Mouse (Mus musculus): ENCODE results near the gene Strn4. TPM values are rescaled to one million over a fixed set of nuclear protein-coding genes. Genes with fewer than 3 reads are reported as not detected.

Strn4 gene
- 149 and 152 TPM in 2 replicates for polyA plus RNA-seq (2016; fragmentation: Nextera tagmentation; extraction: Ambion mirVana)

DNA sequence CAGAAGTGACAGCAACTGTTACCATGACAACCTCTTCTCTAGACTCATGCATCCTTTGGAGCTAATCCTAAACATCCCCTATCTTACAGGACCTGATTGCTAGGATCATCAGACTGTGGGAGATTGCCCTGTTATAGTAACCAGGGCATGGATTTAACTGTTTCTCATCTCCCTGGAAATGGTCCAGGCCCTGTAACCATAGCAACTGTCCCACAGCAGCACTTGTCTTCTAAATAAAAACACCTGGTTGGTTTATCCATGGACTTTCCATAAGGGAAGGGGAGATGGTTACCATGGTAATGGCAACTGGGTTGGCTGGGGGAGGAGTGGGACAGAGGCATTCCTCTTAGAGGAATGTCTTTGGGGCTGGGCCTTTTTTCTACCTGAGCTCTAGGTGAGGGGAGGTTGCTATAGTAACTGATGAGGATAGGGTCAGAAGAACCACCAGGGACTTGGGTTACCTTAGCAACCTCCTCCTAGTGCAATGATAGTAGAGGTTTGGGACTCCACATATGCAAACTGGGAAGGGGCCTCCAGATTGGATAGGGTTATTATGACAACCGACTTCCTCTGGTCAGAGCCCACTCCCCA lies at the start of gene Strn4:
Gene Strn4 (plus strand): TSS at position 539 of the 591 bp plus-strand sequence.
- Histone ChIP-seq H3K27me3 (peaks cover 21% of the 10 kb centered on the region), H3K4me2 (replicated peaks) (peak within 1 kb of the TSS; percentile 93), H3K4me3 (peak within 1 kb of the TSS; percentile 95), H3K9me3 (no peaks in the 10 kb centered on the region), H3K27ac (peak within 1 kb of the TSS; percentile 99), H3K9ac (peak within 1 kb of the TSS; percentile 100), H3K36me3 (peaks cover 13% of the 10 kb centered on the region; the same call in 1 of the 2 replicates), H3K4me1 (peaks cover 55% of the 10 kb centered on the region)
- ATAC-seq (ENCODE audit: insufficient number of reproducible peaks, insufficient read depth, low FRiP score, low TSS enrichment): peak; percentile 54
- WGBS: 0% methylated on average over 1 of the region's 1 CpGs

DNA sequence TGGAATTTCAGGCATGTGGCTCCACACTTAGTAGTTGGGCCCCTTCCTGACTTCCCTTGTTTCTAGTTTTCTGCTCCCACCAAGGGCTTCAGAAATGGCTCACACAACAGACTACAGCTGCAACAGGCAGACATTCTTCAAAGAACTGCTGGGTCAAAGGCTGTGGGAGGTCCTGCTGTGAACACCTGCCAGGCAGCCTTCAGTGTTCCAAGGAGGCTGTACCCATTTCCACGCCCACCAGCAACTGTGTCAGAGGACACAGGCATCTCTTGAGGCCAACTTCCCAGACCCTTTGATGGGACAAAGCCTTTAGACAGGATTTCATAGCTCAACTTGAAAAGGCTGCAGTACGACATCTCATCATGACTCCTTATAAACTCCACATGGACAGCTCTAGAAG lies 49.2 kb upstream of the Strn4 start:
- no peaks in the 10 kb centered on the region for H3K27me3 ChIP-seq
- no peaks in the 10 kb centered on the region for H3K36me3 ChIP-seq
- H3K9me3 ChIP-seq: no peaks in the 10 kb centered on the region
- H3K4me2 ChIP-seq (replicated peaks): no peak overlapping the region
- H3K27ac ChIP-seq: no peak overlapping the region
- peaks cover 9% of the 10 kb centered on the region for H3K4me1 ChIP-seq
- no peak for ATAC-seq (ENCODE audit: insufficient number of reproducible peaks, insufficient read depth, low FRiP score, low TSS enrichment)
- no peak overlapping the region for H3K4me3 ChIP-seq
- H3K9ac ChIP-seq: no peak overlapping the region
- WGBS: 45% methylated on average over 2 of the region's 2 CpGs

DNA sequence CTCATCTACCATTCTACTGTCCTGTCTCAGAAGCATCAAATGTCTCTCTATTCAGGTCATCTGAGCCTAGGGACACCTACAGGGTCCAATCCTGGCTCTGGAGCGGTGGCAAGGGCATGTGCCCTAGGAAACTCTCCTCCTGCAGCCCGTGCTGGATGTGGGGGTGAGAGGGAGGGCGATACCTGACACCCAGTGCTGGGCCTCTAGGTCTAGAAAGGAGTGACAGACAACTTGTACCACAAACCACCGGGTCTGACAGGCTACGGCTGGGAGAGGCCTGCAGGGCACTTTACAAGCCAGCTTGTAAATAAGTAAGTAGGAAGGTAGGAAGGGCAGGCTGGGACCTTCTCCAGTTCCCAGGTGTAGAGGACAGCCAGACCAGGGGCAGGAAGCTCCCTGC lies 39.8 kb upstream of the Strn4 start:
- 38% methylated on average over 5 of the region's 5 CpGs for WGBS
- Histone ChIP-seq H3K4me3 (no peak overlapping the region), H3K27ac (no peak overlapping the region), H3K36me3 (no peaks in the 10 kb centered on the region), H3K27me3 (no peaks in the 10 kb centered on the region), H3K9me3 (0 out of 2 replicates have a peak, but pooled peaks cover 4% of the 10 kb centered on the region), H3K9ac (no peak overlapping the region), H3K4me2 (replicated peaks) (no peak overlapping the region), H3K4me1 (no peaks in the 10 kb centered on the region)
- no peak for ATAC-seq (ENCODE audit: insufficient number of reproducible peaks, insufficient read depth, low FRiP score, low TSS enrichment)

DNA sequence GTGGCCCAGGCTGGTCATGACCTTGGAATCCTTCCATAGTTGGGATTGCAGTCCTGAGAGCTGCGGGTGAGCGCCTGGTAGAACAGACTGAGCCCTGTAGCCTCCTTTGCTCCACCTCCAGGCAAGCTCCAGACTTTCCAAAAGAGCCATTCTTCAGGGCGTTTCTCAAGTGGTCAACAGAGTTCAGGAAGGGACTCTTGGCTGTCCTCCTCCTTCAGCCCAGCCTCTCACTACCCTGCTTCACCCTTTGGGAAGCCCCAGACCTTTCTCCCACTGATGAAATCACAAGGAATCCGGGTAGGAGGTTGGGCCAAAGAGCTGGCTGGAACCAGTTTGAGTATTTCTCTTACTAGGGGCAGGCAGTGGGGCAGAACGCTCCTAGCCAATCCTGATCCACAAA lies 35.6 kb upstream of the Strn4 start:
- no peak overlapping the region for H3K4me3 ChIP-seq
- H3K9me3 ChIP-seq: no peaks in the 10 kb centered on the region
- 0 out of 2 replicates have a peak, but pooled peaks cover 4% of the 10 kb centered on the region for H3K36me3 ChIP-seq
- H3K27ac ChIP-seq: no peak overlapping the region
- H3K27me3 ChIP-seq: no peaks in the 10 kb centered on the region
- no peak overlapping the region for H3K9ac ChIP-seq
- WGBS: 76% methylated on average over 5 of the region's 5 CpGs
- H3K4me1 ChIP-seq: peaks cover 23% of the 10 kb centered on the region
- no peak for ATAC-seq (ENCODE audit: insufficient number of reproducible peaks, insufficient read depth, low FRiP score, low TSS enrichment)
- no peak overlapping the region for H3K4me2 ChIP-seq (replicated peaks)

DNA sequence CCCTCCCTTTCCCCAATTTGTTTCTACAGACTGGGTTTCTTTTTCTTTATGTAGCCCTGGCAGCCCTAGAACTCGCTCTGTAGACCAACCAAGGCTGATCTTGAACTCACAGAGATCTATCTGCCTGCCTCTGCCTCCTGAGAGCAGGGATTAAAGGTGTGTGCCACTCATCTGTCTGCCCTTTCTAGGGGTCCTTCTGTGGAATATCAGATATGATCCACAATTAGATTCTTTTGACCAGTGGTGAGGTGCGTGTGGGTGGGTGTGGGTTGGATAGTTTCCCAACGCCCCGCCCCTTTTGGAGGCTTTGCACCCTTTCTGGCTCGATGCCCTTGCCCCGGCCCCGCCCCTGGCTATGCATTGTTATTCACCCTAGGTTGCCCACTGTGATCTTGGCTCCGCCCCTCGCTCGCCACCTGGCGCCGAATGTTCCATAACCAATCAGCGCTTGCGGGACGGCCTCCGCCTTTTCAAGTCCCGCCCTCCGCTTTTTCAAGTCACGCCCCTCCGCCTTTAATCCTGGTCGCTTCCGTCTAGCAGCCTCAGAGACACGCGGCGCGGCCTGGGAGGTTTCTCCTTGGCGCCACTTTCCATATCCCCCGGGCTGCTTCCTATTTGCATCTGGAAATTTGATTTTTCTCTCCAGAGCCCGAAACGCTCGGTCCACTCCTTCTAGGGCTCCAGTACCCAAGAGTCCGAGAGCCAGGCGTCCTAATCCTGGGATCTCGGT lies 34.7 kb upstream of the Strn4 start, which contains the start of gene Slc1a5:
Gene Slc1a5 (plus strand): TSS at position 516 of the 730 bp plus-strand sequence.
- 3% methylated on average over 34 of the region's 34 CpGs for WGBS
- peak within 1 kb of the TSS; percentile 99 for H3K4me2 ChIP-seq (replicated peaks)
- H3K4me1 ChIP-seq: peaks cover 23% of the 10 kb centered on the region
- no peaks in the 10 kb centered on the region for H3K9me3 ChIP-seq
- H3K9ac ChIP-seq: peak within 1 kb of the TSS; percentile 75
- peak within 1 kb of the TSS; percentile 64; the same call in 1 of the 2 replicates for H3K27ac ChIP-seq
- no peaks in the 10 kb centered on the region for H3K27me3 ChIP-seq
- 0 out of 2 replicates have a peak, but pooled peaks cover 4% of the 10 kb centered on the region for H3K36me3 ChIP-seq
- ATAC-seq (ENCODE audit: insufficient number of reproducible peaks, insufficient read depth, low FRiP score, low TSS enrichment): peak; percentile 64
- H3K4me3 ChIP-seq: peak within 1 kb of the TSS; percentile 68

DNA sequence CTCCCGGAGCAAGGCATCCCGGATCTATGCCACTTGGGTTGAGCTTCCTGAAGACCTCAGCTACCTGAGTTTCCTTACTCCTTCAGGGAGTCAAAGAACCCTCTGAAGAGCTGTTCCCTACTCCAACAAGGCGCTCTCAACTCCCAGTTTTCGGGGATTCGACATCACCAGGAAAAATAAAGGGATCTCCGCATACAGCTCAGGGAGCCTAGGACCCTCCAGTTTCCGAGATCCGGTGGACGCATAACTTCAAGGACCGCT lies 34.2 kb upstream of the Strn4 start:
- H3K9ac ChIP-seq: peak overlapping the region; percentile 75
- H3K4me2 ChIP-seq (replicated peaks): peak overlapping the region; percentile 99
- no peaks in the 10 kb centered on the region for H3K9me3 ChIP-seq
- 0 out of 2 replicates have a peak, but pooled peaks cover 4% of the 10 kb centered on the region for H3K36me3 ChIP-seq
- peaks cover 23% of the 10 kb centered on the region for H3K4me1 ChIP-seq
- peak overlapping the region; percentile 64; the same call in 1 of the 2 replicates for H3K27ac ChIP-seq
- 0 out of 2 replicates have a peak, but pooled peaks have one; percentile 13 for ATAC-seq (ENCODE audit: insufficient number of reproducible peaks, insufficient read depth, low FRiP score, low TSS enrichment)
- whole genome bisulfite sequencing: under 1% methylated on average over 10 of the region's 10 CpGs
- H3K4me3 ChIP-seq: peak overlapping the region; percentile 68
- H3K27me3 ChIP-seq: no peaks in the 10 kb centered on the region

DNA sequence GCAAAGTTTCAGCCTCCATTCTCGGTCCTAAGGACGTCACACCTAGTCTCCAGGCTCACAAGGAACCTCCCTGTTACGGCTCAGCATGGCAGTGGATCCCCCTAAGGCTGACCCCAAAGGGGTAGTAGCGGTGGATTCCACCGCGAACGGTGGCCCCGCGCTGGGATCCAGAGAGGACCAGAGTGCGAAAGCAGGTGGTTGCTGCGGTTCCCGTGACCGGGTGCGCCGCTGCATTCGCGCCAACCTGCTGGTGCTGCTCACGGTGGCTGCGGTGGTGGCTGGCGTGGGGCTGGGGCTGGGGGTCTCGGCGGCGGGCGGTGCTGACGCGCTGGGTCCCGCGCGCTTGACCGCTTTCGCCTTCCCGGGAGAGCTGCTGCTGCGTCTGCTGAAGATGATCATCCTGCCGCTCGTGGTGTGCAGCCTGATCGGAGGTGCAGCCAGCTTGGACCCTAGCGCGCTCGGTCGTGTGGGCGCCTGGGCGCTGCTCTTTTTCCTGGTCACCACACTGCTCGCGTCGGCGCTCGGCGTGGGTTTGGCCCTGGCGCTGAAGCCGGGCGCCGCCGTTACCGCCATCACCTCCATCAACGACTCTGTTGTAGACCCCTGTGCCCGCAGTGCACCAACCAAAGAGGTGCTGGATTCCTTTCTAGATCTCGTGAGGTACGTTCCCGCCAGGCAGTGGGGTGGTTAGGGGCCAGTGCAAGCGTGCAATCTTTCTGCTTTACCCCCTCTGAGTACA lies 33.7 kb upstream of the Strn4 start:
- peak overlapping the region; percentile 75 for H3K9ac ChIP-seq
- H3K4me3 ChIP-seq: peak overlapping the region; percentile 68
- under 1% methylated on average over 60 of the region's 60 CpGs for WGBS
- ATAC-seq (ENCODE audit: insufficient number of reproducible peaks, insufficient read depth, low FRiP score, low TSS enrichment): no peak
- H3K27ac ChIP-seq: 0 out of 2 replicates have a peak overlapping the region, but pooled peaks have one; percentile 64
- H3K36me3 ChIP-seq: 0 out of 2 replicates have a peak, but pooled peaks cover 4% of the 10 kb centered on the region
- no peaks in the 10 kb centered on the region for H3K27me3 ChIP-seq
- H3K4me2 ChIP-seq (replicated peaks): peak overlapping the region; percentile 99
- no peaks in the 10 kb centered on the region for H3K9me3 ChIP-seq
- peaks cover 23% of the 10 kb centered on the region for H3K4me1 ChIP-seq

DNA sequence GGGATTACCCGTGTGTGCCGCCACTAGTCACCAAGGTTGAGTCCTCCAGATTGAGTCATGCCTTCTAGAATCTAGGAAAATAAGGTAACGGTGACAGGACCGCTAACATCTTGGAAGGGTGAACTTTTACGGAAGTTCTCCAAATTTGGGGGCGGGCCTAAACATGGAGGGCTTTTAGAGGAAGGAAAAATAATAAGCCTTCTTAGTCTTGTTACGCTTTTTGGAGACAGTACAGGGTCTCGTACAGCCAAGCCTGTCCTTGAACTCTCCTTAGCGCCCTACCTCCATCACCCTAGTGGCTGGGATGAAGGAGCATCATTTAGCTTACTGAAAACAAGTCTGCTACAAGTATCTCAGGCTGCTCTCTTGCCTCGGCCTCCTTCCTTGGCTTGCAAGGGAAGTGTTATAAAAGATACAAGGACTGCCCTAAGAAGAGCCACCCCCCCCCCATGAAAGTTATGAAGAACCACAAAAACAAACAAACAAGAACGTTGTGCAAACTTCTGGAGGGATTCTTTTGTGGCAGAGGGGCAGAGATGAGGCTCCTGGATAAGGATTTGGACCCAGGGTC lies 33.0 kb upstream of the Strn4 start:
- no peak overlapping the region for H3K27ac ChIP-seq

DNA sequence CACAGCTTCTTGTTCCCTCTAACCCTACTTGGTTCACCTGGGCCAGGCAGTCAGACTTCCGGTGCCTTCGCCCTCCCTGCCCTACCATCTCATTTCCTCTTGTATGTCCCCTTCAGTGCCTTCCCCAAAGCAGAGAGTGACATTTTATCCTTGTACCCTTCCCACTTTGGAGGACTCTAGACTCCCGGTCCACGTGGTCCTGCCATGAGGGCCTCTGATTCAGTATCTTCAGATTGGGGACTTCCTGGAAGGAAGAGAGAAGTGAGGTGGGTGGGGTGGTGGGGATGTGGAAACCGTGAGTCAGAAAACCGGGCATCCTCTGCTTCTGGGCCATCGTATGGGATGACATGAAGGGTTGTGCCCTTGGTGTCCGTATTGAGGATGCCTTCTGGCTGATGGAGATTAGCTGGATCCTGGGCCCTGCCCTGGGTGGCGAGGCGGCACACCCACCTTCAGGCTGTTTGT lies 32.4 kb upstream of the Strn4 start:
- H3K9me3 ChIP-seq: no peaks in the 10 kb centered on the region
- peak overlapping the region; percentile 68 for H3K4me3 ChIP-seq
- peak overlapping the region; percentile 27; the same call in 1 of the 2 replicates for H3K9ac ChIP-seq
- peaks cover 11% of the 10 kb centered on the region; the same call in 1 of the 2 replicates for H3K36me3 ChIP-seq
- no peak for ATAC-seq (ENCODE audit: insufficient number of reproducible peaks, insufficient read depth, low FRiP score, low TSS enrichment)
- peak overlapping the region; percentile 46; the same call in 1 of the 2 replicates for H3K27ac ChIP-seq
- no peaks in the 10 kb centered on the region for H3K27me3 ChIP-seq
- peak overlapping the region; percentile 99 for H3K4me2 ChIP-seq (replicated peaks)
- H3K4me1 ChIP-seq: peaks cover 23% of the 10 kb centered on the region
- 17% methylated on average over 10 of the region's 10 CpGs for WGBS

More for the DNA sequence above, 33.0 kb upstream of the Strn4 start:
- no peaks in the 10 kb centered on the region for H3K9me3 ChIP-seq
- 3% methylated on average over 11 of the region's 11 CpGs for WGBS
- H3K27me3 ChIP-seq: no peaks in the 10 kb centered on the region
- H3K4me1 ChIP-seq: peaks cover 23% of the 10 kb centered on the region
- H3K4me3 ChIP-seq: peak overlapping the region; percentile 68
- peak overlapping the region; percentile 99 for H3K4me2 ChIP-seq (replicated peaks)
- ATAC-seq (ENCODE audit: insufficient number of reproducible peaks, insufficient read depth, low FRiP score, low TSS enrichment): no peak
- H3K9ac ChIP-seq: peak overlapping the region; percentile 75
- H3K36me3 ChIP-seq: peaks cover 5% of the 10 kb centered on the region; the same call in 1 of the 2 replicates

DNA sequence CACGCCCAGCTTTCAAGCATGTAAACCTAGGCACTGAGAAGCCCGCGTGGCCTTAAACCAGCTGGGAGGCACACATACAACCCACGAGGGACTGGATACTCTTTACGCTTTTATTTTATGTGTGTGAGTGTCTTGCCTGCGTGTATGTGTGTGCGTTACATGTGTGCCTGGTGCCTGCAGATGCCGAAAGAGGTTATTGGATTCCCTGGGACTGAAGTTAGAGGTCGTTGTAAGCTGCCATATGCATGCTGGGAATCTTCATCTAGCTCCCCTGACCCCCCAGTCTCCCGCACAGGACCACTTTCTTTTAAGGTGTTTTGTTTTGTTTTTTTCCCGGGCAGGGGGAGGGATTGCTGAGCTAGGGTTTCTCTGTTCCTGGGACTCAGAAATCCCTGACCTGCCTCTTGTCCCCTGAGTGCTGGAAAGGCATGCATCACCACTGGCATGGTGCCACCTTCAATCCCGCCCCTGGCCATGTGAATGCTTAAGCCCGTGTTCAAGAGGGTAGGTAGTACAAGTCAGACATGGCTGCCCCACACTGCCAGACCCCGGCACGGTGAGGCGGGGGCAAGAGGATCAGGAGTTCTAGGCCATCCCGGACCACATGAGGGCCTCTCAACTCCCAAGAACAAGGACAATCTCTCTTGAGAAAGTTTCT lies 31.8 kb upstream of the Strn4 start:
- H3K9me3 ChIP-seq: no peaks in the 10 kb centered on the region
- no peak for ATAC-seq (ENCODE audit: insufficient number of reproducible peaks, insufficient read depth, low FRiP score, low TSS enrichment)
- WGBS: 43% methylated on average over 17 of the region's 17 CpGs
- H3K36me3 ChIP-seq: peaks cover 13% of the 10 kb centered on the region; the same call in 1 of the 2 replicates
- H3K4me2 ChIP-seq (replicated peaks): peak overlapping the region; percentile 99
- H3K27ac ChIP-seq: peak overlapping the region; percentile 46; the same call in 1 of the 2 replicates
- H3K4me3 ChIP-seq: peak overlapping the region; percentile 68
- H3K4me1 ChIP-seq: peaks cover 23% of the 10 kb centered on the region
- no peaks in the 10 kb centered on the region for H3K27me3 ChIP-seq
- peak overlapping the region; percentile 27; the same call in 1 of the 2 replicates for H3K9ac ChIP-seq

All from embryonic facial prominence, embryonic 12.5 days (tissue).